Mouse (Mus musculus) gastrocnemius, postnatal 4 days (tissue): ENCODE measurements around the gene Pigb. TPM values are rescaled to one million over a fixed set of nuclear protein-coding genes. Genes with fewer than 3 reads are reported as not detected.

Experiments
- DNase-seq, 2 experiments: peaks; one replicate each; pipeline ENCODE4 v3.0.0; 2021 to 2022; ENCODE audit warnings: low spot score in 2 of 2, mixed read lengths in 2 of 2
- total RNA-seq, 2 experiments: library from RNA; stranded (reverse); gene quantifications; 2 replicates each; pipeline ENCODE4 v1.2.3; 2021

The Pigb gene
- total RNA-seq, 2 experiments from 2014 or later: 6.7 to 7.0 TPM

- DNase-seq: no peak
Observed at GRCm38 (mm10) chr9:72996167-72996566, 44.0 kb downstream of the Pigb start.

- DNase-seq: no peak
Observed at GRCm38 (mm10) chr9:72992576-72992975, 47.6 kb downstream of the Pigb start.

GRCm38 (mm10) chr9:72991420-72991819 is 48.8 kb downstream of the Pigb start:
- no peak for DNase-seq

- DNase-seq: no peak
Observed at GRCm38 (mm10) chr9:72988706-72989105, 51.5 kb downstream of the Pigb start.

GRCm38 (mm10) chr9:72987703-72988102 is 52.5 kb downstream of the Pigb start:
- DNase-seq: no peak

- DNase-seq: peak; percentile 87 to 95
Observed at GRCm38 (mm10) chr9:72985250-72986220, 54.6 kb downstream of the Pigb start, which contains the start of the genes Ccpg1os and Ccpg1. TSS of gene Ccpg1os (minus strand) at chr9:72985382. TSS of gene Ccpg1 (plus strand) at chr9:72985429.

- no peak for DNase-seq
Observed at GRCm38 (mm10) chr9:72983066-72983465, 57.1 kb downstream of the Pigb start.

GRCm38 (mm10) chr9:72975242-72975641 is 64.9 kb downstream of the Pigb start:
- DNase-seq: no peak

GRCm38 (mm10) chr9:72974734-72975133 is 65.4 kb downstream of the Pigb start:
- no peak for DNase-seq

GRCm38 (mm10) chr9:72972984-72973383 is 67.2 kb downstream of the Pigb start:
- DNase-seq: no peak

GRCm38 (mm10) chr9:72972435-72972834 is 67.7 kb downstream of the Pigb start:
- no peak for DNase-seq

- no peak for DNase-seq
Observed at GRCm38 (mm10) chr9:72969874-72970273, 70.3 kb downstream of the Pigb start.

- DNase-seq: no peak
Observed at GRCm38 (mm10) chr9:72968349-72969061, 71.7 kb downstream of the Pigb start.

GRCm38 (mm10) chr9:72961959-72962358 is 78.2 kb downstream of the Pigb start:
- DNase-seq: no peak

- DNase-seq: no peak
Observed at GRCm38 (mm10) chr9:72961346-72961745, 78.8 kb downstream of the Pigb start.

- DNase-seq: peak; percentile 35 to 69
Observed at GRCm38 (mm10) chr9:72958521-72959450, 81.4 kb downstream of the Pigb start, which contains the start of the genes Dyx1c1 and Gm44503. TSS of gene Dyx1c1 (plus strand) at chr9:72958785. TSS of gene Gm44503 (plus strand) at chr9:72958852.
